Mouse (Mus musculus): Measurements from ENCODE around the gene Pip5k1a.

- no peak for TF ChIP-seq EP300 (IDR thresholded peaks at IDR 0.05; ENCODE audit: low read depth)
- no peak for TF ChIP-seq CTCF (IDR thresholded peaks at IDR 0.05; ENCODE audit: low read depth)
Observed at GRCm38 (mm10) chr3:95041625-95042024, 65.1 kb downstream of the Pip5k1a start.
